Mouse (Mus musculus): ENCODE data around the gene Camta2. TPM values are rescaled to one million over a fixed set of nuclear protein-coding genes. Genes with fewer than 3 reads are reported as not detected.

Gene Camta2
- polyA plus RNA-seq, 1 experiment, result 48.8 TPM

DNA sequence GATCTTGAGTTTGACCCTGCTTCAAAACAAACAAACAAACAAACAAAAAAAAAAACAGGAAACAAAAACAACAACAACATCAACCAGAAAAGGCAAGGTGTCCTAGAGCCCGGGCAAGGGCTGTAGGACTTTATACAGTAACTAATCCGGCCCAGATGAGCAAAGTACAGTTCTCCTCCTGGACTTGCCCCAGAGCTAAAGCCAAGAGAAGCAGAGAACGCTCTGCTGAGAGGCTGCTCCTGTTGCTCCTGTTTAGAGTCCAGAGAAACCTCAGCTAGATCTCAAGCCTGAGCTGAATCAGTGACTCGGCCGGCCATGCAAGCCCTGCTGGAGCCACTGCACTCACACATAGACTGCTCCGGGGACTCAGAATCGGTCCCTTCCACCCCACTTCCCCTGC, 57.8 kb downstream of the Camta2 start:
- 57% methylated on average over 7 of the region's 7 CpGs for WGBS
- no peak for DNase-seq (ENCODE audit: low read depth, low spot score)

- 23% methylated on average over 5 of the region's 5 CpGs for WGBS
Measured at GRCm38 (mm10) chr11:70629557-70629956, 58.3 kb downstream of the Camta2 start.

GRCm38 (mm10) chr11:70628431-70628830, 59.5 kb downstream of the Camta2 start:
- no peak for DNase-seq (ENCODE audit: low read depth, low spot score)

More at GRCm38 (mm10) chr11:70629557-70629956, 58.3 kb downstream of the Camta2 start:
- DNase-seq (ENCODE audit: low read depth, low spot score), result no peak

GRCm38 (mm10) chr11:70626877-70627276, 61.0 kb downstream of the Camta2 start:
- DNase-seq (ENCODE audit: low read depth, low spot score), result no peak
- 52% methylated on average over 4 of the region's 4 CpGs for WGBS

More at GRCm38 (mm10) chr11:70628431-70628830, 59.5 kb downstream of the Camta2 start:
- WGBS, result 68% methylated on average over 2 of the region's 2 CpGs

- DNase-seq (ENCODE audit: low read depth, low spot score), result no peak
- 53% methylated on average over 4 of the region's 4 CpGs for WGBS
Measured at GRCm38 (mm10) chr11:70625473-70625872, 62.4 kb downstream of the Camta2 start.

- DNase-seq (ENCODE audit: low read depth, low spot score), result no peak
- WGBS, result 65% methylated on average over 10 of the region's 10 CpGs
Measured at GRCm38 (mm10) chr11:70623053-70623742, 64.7 kb downstream of the Camta2 start.

DNA sequence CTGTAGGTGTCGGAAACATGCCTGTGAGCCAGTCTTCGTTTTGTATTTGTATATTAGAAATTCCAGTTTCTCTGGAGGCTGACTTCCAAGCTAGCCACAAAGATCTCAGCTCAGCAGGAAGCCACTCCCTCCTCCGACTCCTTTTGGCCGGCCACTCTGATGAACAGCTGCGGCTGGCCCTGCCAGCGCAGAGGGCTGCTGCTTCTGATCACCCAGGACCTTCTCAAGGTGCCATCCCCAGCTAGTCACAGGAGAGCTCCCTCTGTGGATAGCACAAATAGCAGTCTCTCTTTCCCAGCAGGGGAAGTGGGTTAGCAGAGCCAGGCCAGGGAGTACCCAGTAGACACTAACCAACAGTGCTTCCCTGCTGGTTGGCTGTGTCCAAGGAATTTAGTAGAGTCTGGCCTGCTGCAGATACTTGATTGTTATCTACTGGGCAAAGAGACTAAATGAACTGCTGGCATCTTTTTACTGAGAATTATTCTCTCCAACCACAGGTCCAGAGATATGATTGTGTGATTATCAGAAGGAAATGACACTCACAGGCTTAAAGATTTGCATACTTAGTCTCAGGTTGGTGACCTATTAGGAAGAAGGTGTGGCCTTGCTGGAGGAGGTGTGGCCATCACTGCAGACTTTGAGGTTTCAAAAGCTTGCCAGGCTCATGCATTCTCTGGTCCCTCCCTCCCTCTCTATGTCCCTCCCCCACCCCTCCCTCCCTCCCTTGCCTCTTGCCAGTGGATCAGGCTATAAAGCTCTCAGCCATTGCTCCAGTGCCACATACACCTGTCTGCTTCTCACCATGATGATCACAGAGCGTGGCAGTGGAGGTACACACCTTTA, 65.7 kb downstream of the Camta2 start:
- DNase-seq (ENCODE audit: low read depth, low spot score), result no peak
- WGBS, result 35% methylated on average over 7 of the region's 7 CpGs

Other genes starting within 250 kb of the Camta2 start
- gene Med11, start 236.2 kb downstream of the Camta2 start, polyA plus RNA-seq (2012; rRNA removed), result 28.0 and 31.7 TPM in 2 replicates
- 4.6 and 5.0 TPM in 2 replicates for gene Zmynd15, start 228.7 kb downstream of the Camta2 start, polyA plus RNA-seq (2012; rRNA removed)
- 31.8 and 40.5 TPM in 2 replicates for gene Cxcl16, start 228.1 kb downstream of the Camta2 start, polyA plus RNA-seq (2012; rRNA removed)
- 168 and 625 TPM in 2 replicates for gene Tm4sf5, start 182.9 kb downstream of the Camta2 start, polyA plus RNA-seq (2012; rRNA removed)
- 0.19 TPM in 1 of 2 replicates, not detected in the other for gene Vmo1, start 173.5 kb downstream of the Camta2 start, polyA plus RNA-seq (2012; rRNA removed)
- 0.98 and 4.7 TPM in 2 replicates for gene Gltpd2, start 168.9 kb downstream of the Camta2 start, polyA plus RNA-seq (2012; rRNA removed)
- 394 and 397 TPM in 2 replicates for gene Psmb6, start 162.7 kb downstream of the Camta2 start, polyA plus RNA-seq (2012; rRNA removed)
- gene Gm40193, start 155.2 kb downstream of the Camta2 start, polyA plus RNA-seq (2012; rRNA removed), result not detected in 2 replicates
- 15.4 and 30.5 TPM in 2 replicates for gene Pld2, start 148.0 kb downstream of the Camta2 start, polyA plus RNA-seq (2012; rRNA removed)
- gene Mink1, start 125.2 kb downstream of the Camta2 start, polyA plus RNA-seq (2012; rRNA removed), result 41.3 and 75.5 TPM in 2 replicates
- gene 4930544D05Rik, start 72.3 kb downstream of the Camta2 start, polyA plus RNA-seq (2012; rRNA removed), result not detected in 2 replicates
- 0.07 and 0.15 TPM in 2 replicates for gene Chrne, start 68.9 kb downstream of the Camta2 start, polyA plus RNA-seq (2012; rRNA removed)
- gene Gp1ba, start 49.0 kb downstream of the Camta2 start, polyA plus RNA-seq (2012; rRNA removed), result 0.04 TPM in 1 of 2 replicates, not detected in the other
- gene Rnf167, start 40.9 kb downstream of the Camta2 start, polyA plus RNA-seq (2012; rRNA removed), result 76.9 and 101 TPM in 2 replicates
- 118 and 151 TPM in 2 replicates for gene Slc25a11, start 40.6 kb downstream of the Camta2 start, polyA plus RNA-seq (2012; rRNA removed)
- gene Pfn1, start 33.5 kb downstream of the Camta2 start, polyA plus RNA-seq (2012; rRNA removed), result 2,199 and 2,395 TPM in 2 replicates
- 19.9 and 31.2 TPM in 2 replicates for gene Eno3, start 30.9 kb downstream of the Camta2 start, polyA plus RNA-seq (2012; rRNA removed)
- gene Spag7, start 18.7 kb downstream of the Camta2 start, polyA plus RNA-seq (2012; rRNA removed), result 35.9 and 39.8 TPM in 2 replicates
- 0.95 and 0.99 TPM in 2 replicates for gene Inca1, start 12.1 kb upstream of the Camta2 start, polyA plus RNA-seq (2012; rRNA removed)
- 62.0 and 74.5 TPM in 2 replicates for gene Kif1c, start 12.4 kb upstream of the Camta2 start, polyA plus RNA-seq (2012; rRNA removed)
- 0.92 and 1.9 TPM in 2 replicates for gene Zfp3, start 76.1 kb upstream of the Camta2 start, polyA plus RNA-seq (2012; rRNA removed)
- gene Scimp, start 124.5 kb upstream of the Camta2 start, polyA plus RNA-seq (2012; rRNA removed), result 2.0 and 3.8 TPM in 2 replicates
- 1.9 and 2.3 TPM in 2 replicates for gene Rabep1, start 156.7 kb upstream of the Camta2 start, polyA plus RNA-seq (2012; rRNA removed)

Measured in large intestine, adult 2 months (tissue).